Mouse (Mus musculus): Measurements from ENCODE around the gene Nab2.

- TF ChIP-seq CTCF (IDR thresholded peaks at IDR 0.05; ENCODE audit: low read depth) (no peak), EP300 (optimal IDR thresholded peaks at IDR 0.05) (no peak)
These were observed 4.2 kb downstream of the Nab2 start for GRCm38 (mm10) chr10:127664166-127664565.

All from stomach, postnatal 0 days (tissue).